Mouse (Mus musculus): ENCODE measurements around the gene Prr12.

DNA sequence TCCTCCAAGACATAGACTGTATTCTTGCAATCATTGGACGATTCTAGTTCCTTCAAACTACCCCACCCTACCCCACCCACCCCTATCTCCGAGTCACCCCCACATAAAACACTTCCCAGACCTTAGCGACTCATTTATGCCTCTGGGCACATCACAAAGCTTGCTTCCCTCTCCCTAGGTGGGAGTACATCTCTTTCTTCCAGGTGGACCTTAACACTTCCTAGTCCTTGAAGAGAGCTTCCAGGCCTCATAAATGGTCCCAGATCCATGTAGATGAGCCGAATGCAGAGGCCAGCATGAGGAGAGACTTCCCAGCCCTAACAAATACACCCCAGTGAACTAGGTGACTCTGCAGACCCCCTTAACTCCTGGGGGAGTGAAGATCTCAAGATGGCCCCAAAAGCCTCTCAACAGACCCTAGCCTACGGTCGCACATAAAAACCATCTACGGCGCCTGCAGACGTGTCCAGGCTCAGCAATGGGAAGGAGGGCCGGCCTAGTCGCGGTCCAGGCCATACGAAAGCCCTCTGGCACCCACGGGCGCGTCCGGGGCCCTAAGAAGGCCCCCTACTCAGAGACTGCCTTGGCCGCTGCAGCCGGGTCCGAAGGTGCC is 37.2 kb downstream of the Prr12 start:
- TF ChIP-seq EP300 (optimal IDR thresholded peaks at IDR 0.05) (no peak), CTCF (IDR thresholded peaks at IDR 0.05; ENCODE audit: low read depth) (no peak)

Data from stomach, postnatal 0 days (tissue).